Mouse (Mus musculus) spleen, adult 12 weeks (tissue): ENCODE measurements around the gene Ndufb4.
"Not testable (repeated sequence)": the region's sequence is repeated elsewhere in the genome, so short reads cannot be mapped to it uniquely, and the experiment has no call there.

Source experiments
- DNase-seq: peaks from one replicate; pipeline ENCODE4 v3.0.0; 2022; ENCODE audit warnings: low spot score

Ndufb4 gene

GRCm38 (mm10) chr16:37677586-37677985 lies 23.3 kb upstream of the Ndufb4 start:
- DNase-seq = no peak

DNA sequence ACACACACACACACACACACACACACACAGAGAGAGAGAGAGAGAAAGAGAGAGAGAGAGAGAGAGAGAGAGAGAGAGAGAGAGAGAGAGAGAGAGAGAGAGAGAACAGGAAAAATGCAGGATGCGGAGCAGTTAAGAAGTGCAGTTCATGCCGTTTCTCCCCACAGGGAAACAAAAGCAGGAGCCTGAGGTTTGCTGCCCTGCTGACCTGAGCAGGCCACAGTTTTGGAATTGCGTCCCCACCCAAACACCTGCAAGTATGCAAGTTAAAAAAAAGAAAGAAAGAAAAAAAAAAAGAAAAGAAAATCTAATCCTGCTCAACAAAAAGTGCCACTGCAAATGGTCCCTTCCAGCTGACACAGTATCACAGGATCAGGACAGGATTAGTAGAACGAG lies 22.4 kb upstream of the Ndufb4 start:
- no peak for DNase-seq

DNA sequence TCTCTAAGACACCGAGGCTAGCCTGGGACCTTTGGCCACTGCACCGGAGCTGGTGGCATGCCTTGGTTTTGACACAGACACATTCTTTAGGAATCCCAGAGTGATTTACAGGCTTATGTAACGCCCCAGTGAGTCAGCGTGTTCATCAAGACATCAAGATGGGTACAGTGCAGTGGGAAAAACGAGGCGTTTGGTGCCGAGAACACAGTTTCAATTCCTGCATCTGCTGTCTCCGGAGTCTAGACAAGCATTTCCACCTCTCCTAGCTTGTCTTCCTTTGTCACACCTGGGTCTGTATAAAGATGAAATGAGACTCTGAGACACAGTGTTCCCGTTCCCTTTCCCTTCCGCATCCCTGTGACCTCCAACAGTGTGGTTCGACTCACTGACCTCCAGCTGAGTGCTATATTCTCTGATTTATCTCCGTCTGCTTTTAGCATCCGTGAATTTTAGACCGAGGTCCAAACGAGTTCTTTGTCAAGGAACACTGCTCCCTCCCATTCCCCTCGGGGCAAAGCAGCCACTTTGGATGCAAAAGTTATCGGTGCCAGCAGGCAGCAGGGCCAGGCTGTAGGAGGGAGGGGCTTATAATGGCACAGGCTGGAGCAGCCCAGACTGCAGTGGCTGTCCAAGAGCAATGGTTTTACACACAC lies 21.9 kb upstream of the Ndufb4 start:
- no peak for DNase-seq

DNA sequence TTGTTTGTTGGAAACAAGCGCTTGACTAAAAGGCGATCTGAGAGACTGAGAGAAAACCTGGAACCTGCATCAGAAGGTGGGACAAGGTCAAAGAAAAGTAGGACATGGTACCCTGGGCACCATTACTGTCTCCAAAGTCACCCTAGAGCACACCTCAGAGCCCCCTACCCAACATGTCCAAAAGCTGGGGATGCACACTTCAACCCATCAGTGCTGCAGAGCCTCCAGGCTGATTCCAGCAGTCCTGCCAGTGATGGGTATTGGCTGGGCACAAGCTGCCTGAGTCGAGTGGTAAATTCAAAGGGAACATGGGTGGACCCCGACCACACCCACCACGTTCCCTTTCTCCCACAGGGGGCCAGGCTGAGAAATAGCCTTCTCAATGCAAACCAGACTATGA lies 21.1 kb upstream of the Ndufb4 start:
- DNase-seq = no peak

GRCm38 (mm10) chr16:37670666-37671283 lies 16.5 kb upstream of the Ndufb4 start:
- DNase-seq = no peak

DNA sequence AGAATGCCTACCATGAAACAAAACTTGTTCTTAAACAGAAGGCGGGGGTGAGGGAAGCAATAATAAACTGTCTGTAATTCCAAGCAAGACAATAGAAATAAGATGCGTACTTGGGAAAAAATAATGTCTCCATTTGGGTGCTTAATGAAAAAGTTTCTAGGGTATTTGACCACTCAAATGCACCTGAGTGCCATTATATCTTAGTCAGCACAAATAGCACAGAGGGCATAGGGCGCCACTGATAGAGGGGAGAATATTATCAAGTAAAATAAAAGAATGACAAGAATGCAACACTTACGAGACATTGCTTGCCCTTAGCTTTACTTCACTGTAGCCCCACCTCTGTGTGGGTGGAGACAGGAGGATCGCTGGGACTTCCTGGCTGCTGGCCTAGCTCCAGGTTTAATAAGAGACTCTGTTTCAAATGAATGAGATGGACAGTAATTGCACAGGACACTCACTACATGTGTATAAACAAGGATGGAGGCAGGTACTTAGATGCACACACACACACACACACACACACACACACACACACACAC lies 11.2 kb upstream of the Ndufb4 start:
- no peak for DNase-seq

GRCm38 (mm10) chr16:37663643-37664459 lies 9.6 kb upstream of the Ndufb4 start:
- DNase-seq = no peak

DNA sequence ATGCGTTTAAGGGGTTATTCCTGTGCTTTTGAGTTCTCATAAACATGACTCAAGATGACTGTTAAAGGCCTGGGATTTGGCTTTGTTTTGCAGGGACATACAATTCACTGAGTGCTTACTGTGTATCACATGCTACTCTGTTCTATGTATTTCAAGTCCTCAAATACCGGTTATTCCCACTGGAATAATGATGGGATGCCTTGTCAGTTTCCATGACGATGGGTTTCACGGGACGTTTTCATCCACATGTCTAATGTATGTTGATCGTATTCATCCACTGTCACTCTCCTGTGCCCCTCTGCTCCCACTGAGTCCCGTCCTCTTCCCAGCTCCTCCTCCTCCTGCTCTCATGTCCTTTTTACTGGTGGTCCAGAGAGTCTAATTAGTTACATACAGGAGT lies 2.5 kb upstream of the Ndufb4 start:
- DNase-seq = no peak

DNA sequence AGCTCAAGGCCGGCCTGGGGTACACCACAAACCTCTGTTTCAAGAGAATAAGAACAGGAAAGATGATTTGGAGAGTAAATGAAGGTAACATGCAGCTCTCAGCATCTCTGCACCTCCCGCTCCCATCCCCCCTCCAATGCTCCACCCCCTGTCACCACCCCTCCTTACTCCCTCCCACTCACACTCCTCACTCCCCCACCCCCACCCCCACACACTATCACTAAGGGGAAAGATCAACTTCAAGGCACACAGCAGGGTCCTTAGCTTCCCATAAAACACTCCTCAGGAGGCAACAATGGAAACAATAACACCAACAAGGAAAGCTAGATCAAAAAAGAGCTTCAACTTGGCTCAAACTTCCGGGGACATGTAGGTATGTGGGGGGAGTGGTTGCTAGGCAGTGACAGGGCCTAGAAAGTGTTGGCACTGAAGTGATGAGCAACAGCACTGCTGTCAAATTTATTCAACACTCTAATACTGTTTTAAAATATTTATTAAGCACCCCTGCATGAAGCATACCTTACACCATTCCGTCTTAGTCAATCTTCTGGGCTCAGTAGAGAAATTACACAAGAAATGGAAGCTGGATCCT lies 1.6 kb upstream of the Ndufb4 start:
- DNase-seq = no peak

DNA sequence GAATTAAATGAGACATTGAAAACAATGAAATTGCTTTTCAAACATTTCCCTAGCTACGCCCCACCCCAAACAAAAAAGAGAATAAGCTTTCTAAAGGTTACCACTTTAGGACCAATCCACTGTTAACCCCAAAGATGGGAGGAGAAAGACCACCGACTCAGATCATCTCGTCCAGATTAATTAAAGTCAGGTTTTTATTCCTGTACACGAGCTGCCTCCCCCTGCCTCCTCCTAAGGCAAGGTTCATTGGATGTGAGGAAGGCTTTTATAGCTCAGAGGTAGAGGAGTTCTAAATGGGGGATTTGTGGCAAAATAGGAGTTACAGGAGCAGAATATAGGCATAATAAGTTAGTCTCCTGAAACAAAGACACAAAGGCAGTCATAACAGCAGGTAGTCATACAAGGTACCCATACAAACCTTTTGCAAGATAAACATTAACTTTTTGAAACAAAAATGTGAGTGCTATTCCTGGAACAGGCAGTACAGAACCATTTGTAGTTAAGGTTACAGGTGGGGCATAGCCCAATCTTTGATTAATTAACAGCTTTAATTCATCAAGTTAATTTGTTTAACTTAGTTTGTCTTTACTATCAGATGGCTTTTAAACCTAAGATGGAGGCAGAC lies 690 bp upstream of the Ndufb4 start:
- no peak for DNase-seq

DNA sequence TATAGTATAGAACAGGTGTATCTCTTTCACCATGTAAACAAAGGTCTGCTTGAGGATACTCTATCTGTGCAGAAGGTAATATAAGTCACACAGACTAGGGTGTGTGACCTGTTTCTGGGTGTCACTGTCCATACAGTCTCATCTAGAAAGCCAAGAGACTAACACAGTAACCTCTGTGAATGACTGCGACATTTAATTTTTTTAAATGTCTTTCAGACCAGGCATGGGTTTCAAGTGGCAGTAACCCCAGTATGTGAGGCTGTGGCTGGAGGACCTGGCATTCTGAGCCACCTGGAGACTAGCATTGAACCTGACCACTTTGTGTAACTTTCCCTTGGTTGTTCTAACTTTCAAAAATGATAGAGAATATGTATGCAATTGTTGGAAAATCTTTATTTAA lies 1.2 kb downstream of the Ndufb4 start:
- no peak for DNase-seq

GRCm38 (mm10) chr16:37652654-37653053 lies 1.6 kb downstream of the Ndufb4 start:
- DNase-seq = no peak

DNA sequence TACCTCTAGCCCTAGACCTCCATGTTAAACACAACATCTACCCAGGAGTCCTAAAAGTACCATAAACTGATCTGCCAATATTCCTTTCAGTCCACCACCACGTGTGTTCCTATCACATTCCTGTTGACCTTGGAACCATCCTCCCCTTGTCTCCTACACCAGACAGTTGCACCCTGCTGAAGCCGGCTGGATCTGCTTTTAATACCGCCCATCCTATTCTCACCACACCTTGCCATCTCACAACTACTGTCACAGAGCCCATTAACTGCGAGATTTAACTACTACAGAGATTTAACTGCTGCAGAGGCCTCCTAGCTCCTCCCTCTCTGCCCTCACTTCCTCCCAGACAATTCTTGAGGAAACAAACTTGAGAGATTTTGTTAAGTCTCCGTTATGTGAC lies 2.8 kb downstream of the Ndufb4 start:
- DNase-seq = no peak

GRCm38 (mm10) chr16:37649068-37649467 lies 5.2 kb downstream of the Ndufb4 start:
- DNase-seq = no peak

GRCm38 (mm10) chr16:37647936-37648335 lies 6.3 kb downstream of the Ndufb4 start:
- DNase-seq = no peak

- no peak for DNase-seq
Measured at GRCm38 (mm10) chr16:37647067-37647466, 7.2 kb downstream of the Ndufb4 start.

DNA sequence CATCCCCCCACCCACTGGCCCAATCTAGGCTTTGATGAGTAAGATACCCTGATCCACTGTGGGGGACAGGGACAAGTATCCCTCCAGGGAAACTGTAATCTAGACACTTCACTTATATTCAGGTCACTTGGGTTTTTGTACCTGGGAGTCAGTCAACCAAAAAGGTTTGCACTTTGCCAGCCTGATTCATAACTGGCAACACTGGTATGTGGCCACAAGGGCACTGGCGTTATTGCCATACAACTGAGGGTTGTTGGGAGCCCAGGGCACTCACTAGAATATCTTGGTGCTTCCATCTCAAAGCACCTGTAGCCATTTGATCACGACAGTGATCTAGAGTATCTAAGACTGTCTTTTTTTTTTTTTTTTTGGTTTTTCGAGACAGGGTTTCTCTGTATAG lies 8.5 kb downstream of the Ndufb4 start:
- no peak for DNase-seq

DNA sequence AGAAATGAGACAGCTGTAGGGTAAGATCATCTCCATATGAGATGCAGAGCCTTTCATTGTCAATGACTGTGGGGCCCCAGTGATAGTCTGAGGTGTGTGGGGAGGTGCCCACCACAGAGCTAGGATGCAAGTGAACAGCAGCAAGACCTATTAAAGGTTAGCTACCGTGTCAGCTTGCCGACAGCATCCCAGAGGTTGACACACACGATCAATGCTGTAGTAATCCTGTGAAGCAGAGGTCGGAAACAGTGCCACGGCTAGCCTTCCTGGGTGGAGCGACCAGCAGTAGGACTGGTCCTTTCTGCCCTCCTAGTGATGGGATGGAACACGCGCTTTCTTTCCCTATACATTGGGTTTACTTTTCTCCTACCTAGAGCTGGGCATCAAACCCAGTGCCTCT lies 9.0 kb downstream of the Ndufb4 start:
- no peak for DNase-seq

DNA sequence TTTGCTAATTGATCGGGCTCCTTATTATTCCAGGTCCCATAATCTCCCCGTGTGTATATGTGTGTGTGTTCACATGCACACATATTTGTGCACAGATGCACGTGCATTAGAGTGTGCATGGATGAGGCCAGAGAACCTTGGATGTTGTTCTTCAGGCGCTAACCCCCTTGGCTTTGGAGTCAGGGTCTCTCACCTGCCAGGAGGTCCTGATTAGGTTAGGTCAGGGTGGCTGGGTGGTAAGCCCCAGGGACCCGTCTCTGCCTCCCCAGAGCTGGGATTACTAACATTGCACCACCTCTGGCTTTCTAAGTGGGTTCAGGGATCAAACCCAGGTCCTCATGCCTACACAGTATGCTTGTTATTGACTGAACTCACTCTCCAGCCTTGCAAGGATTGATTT lies 9.8 kb downstream of the Ndufb4 start:
- no peak for DNase-seq

DNA sequence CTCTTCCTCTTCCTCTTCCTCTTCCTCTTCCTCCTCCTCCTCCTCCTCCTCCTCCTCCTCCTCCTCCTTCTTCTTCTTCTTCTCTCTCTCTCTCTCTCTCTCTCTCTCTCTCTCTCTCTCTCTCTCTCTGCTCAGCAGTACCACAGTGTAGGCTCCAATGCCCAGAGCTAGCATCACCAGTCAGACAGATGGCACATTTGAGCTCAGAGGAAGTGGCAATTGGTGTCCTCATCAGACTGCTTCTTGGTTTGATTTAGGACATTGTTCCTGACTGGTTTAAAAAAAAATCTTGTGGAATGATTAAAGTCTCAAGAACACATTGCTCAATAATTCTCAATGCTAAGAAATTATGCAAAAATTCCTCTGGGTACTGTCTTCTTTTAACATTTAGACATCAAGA lies 13.7 kb downstream of the Ndufb4 start:
- not testable (repeated sequence) for DNase-seq

DNA sequence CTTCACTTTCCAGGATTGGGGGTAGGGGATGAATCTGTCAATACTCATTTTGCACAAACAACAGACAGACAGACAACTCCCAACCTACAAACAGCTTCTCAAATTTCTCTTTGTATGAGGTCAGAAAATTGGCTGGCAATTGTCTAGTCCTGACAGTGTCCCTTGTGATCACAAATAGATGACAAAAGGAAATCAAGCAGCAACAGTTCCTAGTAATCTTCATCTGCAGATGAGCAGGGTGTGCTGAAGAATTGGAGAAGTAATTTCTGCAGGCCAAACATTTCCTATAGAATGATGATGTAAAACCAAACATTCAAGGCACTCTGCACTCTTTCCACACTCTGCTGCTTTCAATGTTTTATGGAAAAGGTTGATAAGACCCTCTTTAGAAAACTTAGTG lies 16.5 kb downstream of the Ndufb4 start:
- no peak for DNase-seq

DNA sequence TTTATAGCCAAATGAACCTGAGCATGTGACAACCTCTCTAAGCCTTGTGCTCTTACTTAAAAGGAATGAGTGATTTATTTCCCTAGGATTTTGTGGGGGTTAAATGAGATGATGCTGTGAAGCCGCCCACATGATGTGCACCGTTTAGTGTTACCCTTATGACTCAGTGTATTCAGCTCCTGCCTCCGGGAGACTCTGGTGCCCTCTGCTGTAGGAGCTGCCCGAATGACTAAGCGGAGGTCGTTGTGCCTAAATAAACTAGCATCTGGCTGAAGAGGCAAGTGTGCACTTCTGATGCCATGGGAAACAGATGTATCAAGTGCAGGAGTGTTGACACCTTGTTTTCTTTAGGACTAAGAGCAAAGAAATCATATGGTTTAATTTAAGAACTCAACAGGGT lies 18.1 kb downstream of the Ndufb4 start:
- DNase-seq = no peak
